Mouse (Mus musculus) gastrocnemius, adult 18-20 months (tissue): ENCODE measurements around the gene Rnaset2b. TPM values are rescaled to one million over a fixed set of nuclear protein-coding genes. Genes with fewer than 3 reads are reported as not detected.
"Not testable (repeated sequence)": the region's sequence is repeated elsewhere in the genome, so short reads cannot be mapped to it uniquely, and the experiment has no call there.

ENCODE experiments used
- DNase-seq: peaks from one replicate; pipeline ENCODE4 v3.0.0; 2021; ENCODE audit warnings: low spot score
- total RNA-seq, 2 experiments: library from RNA; stranded (reverse); gene quantifications; 2 replicates each; pipeline ENCODE4 v1.2.3; 2021

Rnaset2b gene
- total RNA-seq, 2 experiments from 2014 or later: 113 to 139 TPM

- DNase-seq: not testable (repeated sequence)
Observed at GRCm38 (mm10) chr17:6979380-6979779, 8.9 kb downstream of the Rnaset2b start.

GRCm38 (mm10) chr17:6980144-6980543 lies 9.7 kb downstream of the Rnaset2b start:
- not testable (repeated sequence) for DNase-seq

GRCm38 (mm10) chr17:6986118-6986517 lies 15.7 kb downstream of the Rnaset2b start:
- not testable (repeated sequence) for DNase-seq

- not testable (repeated sequence) for DNase-seq
Observed at GRCm38 (mm10) chr17:6995504-6995903, 25.1 kb downstream of the Rnaset2b start.

- DNase-seq: not testable (repeated sequence)
Observed at GRCm38 (mm10) chr17:6996826-6997225, 26.4 kb downstream of the Rnaset2b start.

- not testable (repeated sequence) for DNase-seq
Observed at GRCm38 (mm10) chr17:6997778-6998490, 27.5 kb downstream of the Rnaset2b start.

- DNase-seq: not testable (repeated sequence)
Observed at GRCm38 (mm10) chr17:7001790-7002585, 31.6 kb downstream of the Rnaset2b start.

GRCm38 (mm10) chr17:7003392-7003791 lies 33.0 kb downstream of the Rnaset2b start:
- DNase-seq: not testable (repeated sequence)

- DNase-seq: not testable (repeated sequence)
Observed at GRCm38 (mm10) chr17:7005646-7006045, 35.2 kb downstream of the Rnaset2b start.

GRCm38 (mm10) chr17:7008885-7009284 lies 38.5 kb downstream of the Rnaset2b start:
- not testable (repeated sequence) for DNase-seq

- DNase-seq: not testable (repeated sequence)
Observed at GRCm38 (mm10) chr17:7009440-7009839, 39.0 kb downstream of the Rnaset2b start.

- DNase-seq: not testable (repeated sequence)
Observed at GRCm38 (mm10) chr17:7009901-7010300, 39.5 kb downstream of the Rnaset2b start.

- DNase-seq: not testable (repeated sequence)
Observed at GRCm38 (mm10) chr17:7014190-7014589, 43.8 kb downstream of the Rnaset2b start.

- not testable (repeated sequence) for DNase-seq
Observed at GRCm38 (mm10) chr17:7025257-7025656, 54.8 kb downstream of the Rnaset2b start, which contains the start of gene Gm1604a. Gene Gm1604a (plus strand): TSS chr17:7025568.

GRCm38 (mm10) chr17:7025764-7026346 lies 55.4 kb downstream of the Rnaset2b start:
- not testable (repeated sequence) for DNase-seq

- not testable (repeated sequence) for DNase-seq
Observed at GRCm38 (mm10) chr17:7030204-7030603, 59.8 kb downstream of the Rnaset2b start.

- not testable (repeated sequence) for DNase-seq
Observed at GRCm38 (mm10) chr17:7030622-7031174, 60.3 kb downstream of the Rnaset2b start.

GRCm38 (mm10) chr17:7033192-7034166 lies 63.0 kb downstream of the Rnaset2b start:
- not testable (repeated sequence) for DNase-seq
